10 mouse cellular contexts compared by ENCODE assay signal in genomic region chr13:34857526-34857925, GRCm38 (mm10). TPM values are rescaled to one million over a fixed set of nuclear protein-coding genes. Genes with fewer than 3 reads are reported as not detected.
DNase-seq lines count a peak whose midpoint lies in the region; ATAC-seq and TF ChIP-seq lines count a peak whose summit lies in the region.
"Had no signal": no experiment of that assay in that cellular context is flagged by ENCODE, and none has a peak within 500 bp of the region (broad histone marks: within the 10 kb centered on the region; RNA-seq: fewer than 3 reads in every experiment).

No protein-coding gene starts in this region.

- TF ChIP-seq CTCF in lung, embryonic 14.5 days (IDR thresholded peaks at IDR 0.05; ENCODE audit: low read depth) = peak; percentile 52

- ATAC-seq in heart, embryonic 11.5 days (replicated peaks; ENCODE audit: insufficient number of reproducible peaks, low FRiP score, low TSS enrichment) = no peak
- ATAC-seq in lung, embryonic 14.5 days (ENCODE audit: insufficient read depth) = no peak

- peak; percentile 19 for DNase-seq in heart, adult 8-10 months (ENCODE audit: low spot score)
- DNase-seq in thymus, postnatal 4 days = peak; percentile 36
- DNase-seq in thymus, postnatal 36 days = no peak
- peak; percentile 56 for DNase-seq in embryo, embryonic 11 days
- DNase-seq in lung, embryonic 14.5 days = peak; percentile 53
- DNase-seq in frontal cortex, postnatal 10 days (ENCODE audit: low spot score in 2 of 2) = no peak
- DNase-seq in spleen, postnatal 4 days (ENCODE audit: low spot score in 2 of 2) = no peak

- no peak overlapping the region for H3K9ac ChIP-seq in heart, embryonic 11.5 days (ENCODE audit: low read depth, low read length)
- H3K9ac ChIP-seq in lung, embryonic 14.5 days = no peak overlapping the region
- H3K9ac ChIP-seq: heart, embryonic 15.5 days had no signal

- H3K27me3 ChIP-seq in heart, embryonic 11.5 days (ENCODE audit: control insufficient read depth, insufficient read depth, low read length) = no peaks in the 10 kb centered on the region
- H3K27me3 ChIP-seq in lung, embryonic 14.5 days (ENCODE audit: insufficient read depth, low read length) = no peaks in the 10 kb centered on the region
- H3K27me3 ChIP-seq: heart, embryonic 15.5 days had no signal

- H3K36me3 ChIP-seq in heart, embryonic 11.5 days (ENCODE audit: control insufficient read depth, insufficient read depth, low read length) = no peaks in the 10 kb centered on the region
- no peaks in the 10 kb centered on the region for H3K36me3 ChIP-seq in lung, embryonic 14.5 days (ENCODE audit: insufficient read depth)
- H3K36me3 ChIP-seq: heart, embryonic 15.5 days had no signal

- H3K4me3 ChIP-seq in heart, embryonic 11.5 days (ENCODE audit: low read depth, low read length) = no peak overlapping the region
- H3K4me3 ChIP-seq in lung, embryonic 14.5 days (ENCODE audit: low read depth, low read length) = no peak overlapping the region
- H3K4me3 ChIP-seq: heart, embryonic 15.5 days; megakaryocyte, embryonic 14.5 days had no signal

- H3K4me1 ChIP-seq in heart, embryonic 11.5 days (ENCODE audit: control insufficient read depth, insufficient read depth, low read length) = no peaks in the 10 kb centered on the region
- no peaks in the 10 kb centered on the region for H3K4me1 ChIP-seq in lung, embryonic 14.5 days (ENCODE audit: insufficient read depth)
- H3K4me1 ChIP-seq: heart, embryonic 15.5 days; megakaryocyte, embryonic 14.5 days had no signal

- WGBS in heart, embryonic 11.5 days (ENCODE audit: insufficient replicate concordance) = 30% methylated on average over 2 of the region's 2 CpGs
- WGBS in lung, embryonic 14.5 days = 24% methylated on average over 2 of the region's 2 CpGs

- no peak overlapping the region for H3K4me2 ChIP-seq in heart, embryonic 11.5 days
- no peak overlapping the region for H3K4me2 ChIP-seq in lung, embryonic 14.5 days
- H3K4me2 ChIP-seq: heart, embryonic 15.5 days had no signal

- H3K27ac ChIP-seq in heart, embryonic 11.5 days (ENCODE audit: low read depth, low read length) = no peak overlapping the region
- H3K27ac ChIP-seq in lung, embryonic 14.5 days (ENCODE audit: low read depth) = no peak overlapping the region
- H3K27ac ChIP-seq: heart, embryonic 15.5 days had no signal

- H3K9me3 ChIP-seq in heart, embryonic 11.5 days (replicated peaks; ENCODE audit: control insufficient read depth, low read length) = peaks cover 18% of the 10 kb centered on the region
- H3K9me3 ChIP-seq in lung, embryonic 14.5 days (ENCODE audit: low read depth, low read length) = peaks cover 18% of the 10 kb centered on the region

RNA-seq across cellular contexts. Expression of gene Prpf4b, which starts 17.6 kb away (rescaled TPM):
- 10 to 100 TPM; 25.2 to 36.2 (median 30.8) TPM for total RNA-seq in heart, adult 8-10 months (2022)
- 79.8 and 80.5 TPM in 2 replicates for polyA plus RNA-seq in heart, embryonic 11.5 days (2014; fragmentation: Nextera tagmentation; extraction: Ambion mirVana)
- 81.3 and 83.5 TPM in 2 replicates for polyA plus RNA-seq in lung, embryonic 14.5 days (2014; fragmentation: Nextera tagmentation; extraction: Ambion mirVana)

Comparison
In these comparisons a context has a peak if more than half of its experiments do, and no peak if none do; other contexts are left out.
1. DNase-seq: peak in heart, adult 8-10 months (single experiment), thymus, postnatal 4 days (single experiment), embryo, embryonic 11 days (single experiment) and lung, embryonic 14.5 days (single experiment); none in thymus, postnatal 36 days (0 of 2), frontal cortex, postnatal 10 days (0 of 2) and spleen, postnatal 4 days (0 of 2).